Mouse (Mus musculus) natural killer cell, adult 2 months (primary cell): ENCODE data around the gene Tff1.

Source experiments
- DNase-seq, 2 experiments: peaks; one replicate each; pipeline ENCODE4 v3.0.0; 2022; ENCODE audit warnings: low spot score in 2 of 2

Tff1 gene

DNA sequence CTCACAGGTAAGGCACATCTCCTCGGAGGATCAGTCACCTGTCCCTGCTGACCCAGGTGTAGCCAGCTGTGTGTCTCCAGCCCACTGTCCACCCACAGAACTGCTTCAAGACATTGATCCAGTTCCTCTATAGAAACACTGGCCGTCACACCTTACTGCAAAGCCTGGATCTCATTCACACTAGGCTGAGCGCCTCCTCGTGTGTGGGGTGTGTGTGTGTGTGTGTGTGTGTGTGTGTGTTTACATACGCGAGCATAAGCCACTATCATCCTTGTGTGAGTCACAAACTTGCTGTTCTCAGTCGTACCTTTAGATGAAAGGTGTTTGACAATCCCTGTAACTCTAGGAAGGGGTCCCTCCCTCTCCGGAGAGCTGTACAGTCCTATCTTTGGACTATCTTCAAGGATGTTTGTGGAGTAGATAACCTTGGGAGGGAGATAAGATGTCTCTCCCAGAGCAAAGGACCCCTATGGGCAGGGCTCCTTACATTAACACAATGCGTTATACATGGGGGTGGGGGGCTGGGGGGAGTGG lies 12.0 kb downstream of the Tff1 start:
- DNase-seq = no peak

DNA sequence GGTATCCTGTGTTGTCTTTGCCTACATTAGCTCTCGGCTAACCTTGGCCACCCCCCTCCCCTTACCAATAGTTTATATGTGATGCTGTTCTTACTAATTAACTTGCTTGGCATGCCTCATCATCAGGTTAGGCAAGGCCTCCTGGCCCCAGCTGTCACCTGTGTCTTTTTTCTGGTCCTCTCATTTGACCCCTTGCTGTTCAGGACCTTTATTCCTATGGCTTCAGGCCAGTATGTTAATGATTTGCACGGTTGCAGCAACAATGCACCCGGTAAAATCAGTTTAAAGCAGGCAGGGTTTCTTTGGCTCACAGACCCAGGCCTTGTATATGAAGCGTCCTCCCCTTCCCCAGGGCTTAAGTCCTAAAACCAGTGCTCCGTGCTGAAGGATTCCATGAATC lies 12.6 kb downstream of the Tff1 start:
- DNase-seq = no peak

DNA sequence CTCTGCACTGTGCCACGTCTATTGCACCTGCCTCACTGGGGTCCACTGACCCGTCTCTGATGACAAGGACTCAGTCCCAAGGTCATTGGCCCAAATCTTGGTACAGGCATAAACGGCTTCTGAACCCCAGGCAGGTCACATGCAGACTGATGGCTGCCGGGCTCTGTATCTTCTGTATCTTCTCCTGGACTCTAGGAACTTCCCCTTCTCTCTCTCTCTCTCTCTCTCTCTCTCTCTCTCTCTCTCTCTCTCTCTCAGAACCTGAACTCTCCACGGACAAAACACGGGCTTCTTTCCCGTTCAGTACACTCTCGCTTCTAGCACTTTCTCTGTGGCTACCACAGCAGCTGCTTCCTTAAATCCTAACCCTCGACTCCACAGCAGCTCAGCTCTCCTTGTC lies 19.1 kb downstream of the Tff1 start:
- no peak for DNase-seq

DNA sequence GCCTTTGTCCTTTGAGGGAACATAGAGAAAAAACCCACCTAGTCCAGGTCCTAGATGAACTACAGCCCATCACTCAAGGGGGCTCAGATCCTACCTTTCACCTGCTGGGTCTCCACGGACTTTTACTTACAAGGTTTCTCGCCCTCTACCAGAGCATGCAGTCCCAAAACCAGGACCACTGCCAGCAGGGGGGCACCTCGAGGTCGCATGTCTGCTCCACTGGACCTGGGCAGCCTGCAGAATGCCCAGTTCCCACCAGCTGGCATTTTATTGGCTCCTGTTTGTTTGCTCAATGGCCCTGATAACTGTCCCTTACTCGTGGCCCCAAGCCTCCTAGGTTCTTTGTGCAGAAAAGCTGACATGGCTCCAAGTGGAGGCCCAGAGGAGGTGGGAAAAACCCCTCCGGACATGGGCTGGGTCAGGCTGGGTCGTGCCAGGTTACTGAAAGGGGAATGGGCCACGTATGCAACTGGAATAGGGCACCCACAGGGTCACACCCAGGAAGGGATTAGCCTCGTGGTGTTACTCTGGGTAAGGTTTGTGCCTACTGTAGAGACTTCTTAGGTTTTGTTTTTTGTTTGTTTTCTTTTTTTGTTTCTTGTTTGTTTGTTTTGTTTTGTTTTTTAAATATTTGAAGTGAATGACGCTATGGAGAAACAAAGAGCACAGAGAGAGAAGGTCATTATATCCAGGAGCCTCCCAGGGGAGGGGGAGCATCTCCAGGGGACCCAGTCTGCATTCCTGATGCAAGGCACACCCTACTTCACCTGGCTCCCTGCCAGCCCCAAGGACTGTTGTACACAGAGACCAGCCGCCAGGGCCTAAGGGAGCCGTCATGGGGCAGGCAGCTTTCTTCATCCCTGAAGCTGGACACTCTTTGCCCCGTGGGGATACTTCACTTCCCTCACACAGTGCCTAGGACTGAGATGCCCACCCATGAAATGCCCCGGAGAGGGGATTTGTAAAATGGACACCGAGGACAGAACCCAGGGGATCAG lies 20.7 kb downstream of the Tff1 start, which contains the start of gene Tff2:
TSS of gene Tff2 (minus strand) at position 243 of the 998 bp plus-strand sequence.
- no peak for DNase-seq

DNA sequence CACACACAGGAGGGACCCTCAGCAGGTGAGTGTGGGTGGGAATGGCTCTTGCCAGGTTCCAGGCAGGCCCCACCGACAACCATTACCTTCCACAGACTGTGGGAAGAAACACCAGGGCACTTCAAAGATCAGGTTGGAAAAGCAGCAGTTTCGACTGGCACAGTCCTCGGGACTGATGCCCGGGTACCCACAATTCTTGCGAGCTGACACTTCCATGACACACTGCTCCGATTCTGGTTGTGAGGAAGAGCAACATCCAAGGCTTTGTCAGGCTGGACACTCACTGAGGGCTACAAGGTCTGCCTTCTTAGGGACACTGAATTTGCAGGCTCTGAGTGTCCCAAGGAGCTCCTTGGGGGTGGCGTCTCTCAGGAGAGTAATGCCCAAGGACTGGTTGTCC lies 23.0 kb downstream of the Tff1 start:
- DNase-seq = no peak

DNA sequence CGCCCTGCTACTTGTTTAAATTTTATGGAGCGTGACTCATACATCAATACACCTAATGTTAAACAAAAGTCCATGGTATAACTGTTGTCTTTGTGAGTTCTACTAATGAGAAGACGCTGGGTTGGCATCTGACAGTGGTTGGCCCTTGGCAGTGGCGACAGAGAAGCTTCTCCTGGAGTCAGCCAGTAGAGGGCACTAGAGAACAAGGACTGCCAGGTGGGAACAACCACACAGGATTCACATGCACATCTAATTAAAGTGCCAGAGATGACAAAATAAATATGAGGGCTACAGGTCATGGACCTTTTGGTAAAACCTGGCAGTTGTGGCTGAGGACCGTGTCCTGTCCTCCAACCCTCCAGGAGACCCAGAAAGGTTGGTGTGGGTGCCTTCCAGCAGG lies 26.7 kb downstream of the Tff1 start:
- peak; percentile 57 to 71 for DNase-seq

DNA sequence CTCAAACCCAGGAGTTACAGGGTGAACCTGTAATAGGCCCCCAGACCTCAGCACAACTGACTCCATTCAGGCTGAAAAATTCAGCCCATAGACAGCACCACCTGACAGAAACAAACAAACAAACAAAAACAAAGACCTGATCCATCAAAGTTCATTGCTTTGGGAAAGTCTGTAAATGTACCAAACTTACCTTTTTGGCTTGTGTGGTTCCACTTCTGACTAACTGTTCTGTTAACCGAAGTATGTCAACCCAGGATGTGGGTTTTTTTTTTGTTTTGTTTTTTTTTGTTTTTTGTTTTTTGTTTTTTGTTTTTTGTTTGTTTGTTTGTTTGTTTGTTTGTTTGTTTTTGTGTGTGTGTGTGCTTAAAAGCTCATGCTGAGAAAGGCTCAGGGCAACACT lies 28.3 kb downstream of the Tff1 start:
- DNase-seq = no peak

DNA sequence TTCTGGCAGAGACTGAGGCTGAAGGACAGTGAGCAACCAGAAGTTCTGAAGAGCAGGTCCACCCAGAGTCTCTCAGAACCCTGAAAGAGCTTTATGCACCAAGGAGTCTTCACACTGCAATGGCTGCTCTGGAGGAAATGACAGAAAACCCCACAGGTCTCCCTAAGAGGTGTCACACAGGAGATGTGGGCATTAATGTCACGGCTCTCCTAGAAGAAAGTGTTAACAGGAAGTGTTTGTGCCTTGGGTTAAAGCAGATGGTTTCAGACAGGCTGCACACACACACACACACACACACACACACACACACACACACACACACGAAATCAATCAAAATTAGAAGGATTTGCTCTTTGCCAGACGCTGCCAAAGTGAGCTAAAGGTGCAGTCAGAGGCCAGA lies 28.8 kb downstream of the Tff1 start:
- DNase-seq = peak; percentile 39 to 44

DNA sequence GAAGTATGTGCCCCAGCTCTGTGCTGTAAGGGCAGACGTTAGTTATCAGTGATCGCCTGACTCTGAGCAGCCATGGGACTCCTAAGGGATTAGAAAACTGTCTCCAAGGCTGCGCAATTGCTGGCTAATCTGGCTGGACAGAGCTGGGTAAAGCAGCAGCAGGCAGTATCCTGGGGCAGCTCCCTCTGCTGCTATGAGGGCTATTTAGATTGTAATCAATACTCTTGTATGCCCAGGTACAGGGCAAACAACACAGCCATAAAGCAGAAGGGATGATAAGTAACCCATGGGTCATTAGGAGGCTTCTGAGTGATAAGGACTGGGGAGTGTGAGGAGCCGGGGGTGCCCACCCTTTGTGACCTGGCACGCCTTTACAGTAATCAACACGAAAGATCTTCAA lies 30.2 kb downstream of the Tff1 start:
- DNase-seq = no peak

DNA sequence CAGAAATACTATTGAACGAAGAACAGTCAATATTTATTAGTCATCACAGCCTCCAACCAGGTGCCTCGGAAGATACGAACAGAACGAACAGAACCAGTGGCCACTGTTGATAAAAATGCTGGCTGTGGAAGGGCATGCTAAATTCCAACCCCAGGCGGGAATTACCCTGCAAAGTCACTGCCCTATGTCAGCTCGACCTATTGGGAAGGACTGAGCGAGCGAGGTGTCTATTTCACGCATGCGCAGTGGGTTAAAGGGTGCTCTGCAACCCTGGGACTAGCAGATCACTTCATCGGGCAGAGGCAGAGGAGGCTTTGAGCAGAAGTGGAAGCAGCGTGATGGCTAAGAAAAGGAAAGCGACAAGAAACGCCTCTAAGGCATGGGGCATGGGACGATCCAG lies 31.3 kb downstream of the Tff1 start:
- no peak for DNase-seq

DNA sequence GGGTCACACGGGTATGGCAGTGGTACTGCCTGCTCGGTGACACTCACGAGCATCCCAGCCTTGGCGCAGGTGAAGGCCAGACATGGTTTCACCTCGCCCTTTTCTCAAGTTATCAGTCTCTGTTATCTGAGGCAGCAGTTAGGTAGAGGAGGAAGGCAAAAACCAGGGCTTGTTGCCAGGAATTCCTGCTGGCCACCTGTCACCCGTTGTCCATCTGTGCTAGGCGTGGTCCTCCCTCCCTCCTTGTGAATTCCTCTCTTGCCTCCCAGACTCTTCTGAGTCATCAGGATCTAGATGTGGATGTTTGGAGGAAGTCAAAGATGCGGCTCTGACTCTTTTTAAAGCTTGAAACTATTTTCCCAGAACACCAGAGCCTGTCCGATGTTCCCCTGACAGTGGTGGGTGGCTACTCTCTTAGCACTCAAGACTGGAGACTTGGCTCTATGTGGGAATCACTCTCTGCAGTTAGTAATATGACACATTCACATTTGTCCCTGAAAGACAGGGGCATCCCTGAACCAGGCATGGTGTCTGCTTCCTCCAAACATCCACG lies 33.7 kb downstream of the Tff1 start:
- no peak for DNase-seq

DNA sequence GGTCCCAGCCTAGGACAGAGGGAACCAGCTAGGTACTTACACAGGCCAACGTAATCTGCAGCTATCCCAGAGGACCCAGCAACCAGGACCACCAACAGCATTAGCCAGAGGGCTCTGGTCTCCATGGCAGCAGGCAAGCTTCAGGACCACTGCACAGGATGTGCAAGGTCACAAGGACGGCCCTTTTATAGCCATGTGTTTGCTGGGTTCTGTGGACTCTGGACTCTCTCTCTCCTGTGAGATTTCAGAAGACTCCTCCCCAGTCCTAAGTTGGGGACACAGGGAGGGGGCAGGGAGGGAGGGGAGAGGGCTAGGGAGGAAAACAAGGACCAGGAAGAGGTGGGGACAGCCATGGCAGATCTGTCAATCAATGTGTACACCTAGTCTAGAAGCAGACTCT lies 35.6 kb downstream of the Tff1 start, which contains the start of gene Tff3:
TSS of gene Tff3 (minus strand) at position 195 of the 400 bp plus-strand sequence.
- no peak for DNase-seq

DNA sequence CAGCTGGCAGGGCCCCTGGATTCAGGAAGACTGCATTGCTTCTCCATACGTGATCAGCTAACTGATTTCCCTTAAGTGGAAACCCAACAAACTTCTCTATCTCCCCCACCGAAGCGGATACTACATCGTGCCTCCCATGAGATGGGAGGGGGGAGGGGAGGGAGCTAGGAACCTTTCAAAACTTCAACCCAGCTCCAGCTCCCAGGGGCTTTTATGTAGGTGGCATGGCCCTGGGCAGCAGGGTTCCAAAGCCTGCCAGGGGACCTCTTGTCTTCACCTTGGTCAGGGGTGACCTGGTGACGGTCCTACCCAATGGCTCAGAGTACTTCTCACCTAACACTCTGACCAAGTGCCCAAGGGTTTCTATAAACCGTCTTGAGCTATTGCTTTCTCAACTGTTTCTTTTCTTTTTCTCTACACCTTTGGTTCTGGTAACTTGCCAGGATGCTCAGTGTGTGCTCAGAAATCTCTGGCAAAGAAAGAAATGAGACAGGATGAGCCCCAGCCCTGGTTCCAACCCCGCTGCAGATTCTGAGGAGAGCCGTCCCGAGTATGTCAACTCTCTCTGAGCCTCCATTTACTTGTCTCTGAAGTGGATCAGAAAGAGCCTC lies 36.3 kb downstream of the Tff1 start:
- DNase-seq = no peak

DNA sequence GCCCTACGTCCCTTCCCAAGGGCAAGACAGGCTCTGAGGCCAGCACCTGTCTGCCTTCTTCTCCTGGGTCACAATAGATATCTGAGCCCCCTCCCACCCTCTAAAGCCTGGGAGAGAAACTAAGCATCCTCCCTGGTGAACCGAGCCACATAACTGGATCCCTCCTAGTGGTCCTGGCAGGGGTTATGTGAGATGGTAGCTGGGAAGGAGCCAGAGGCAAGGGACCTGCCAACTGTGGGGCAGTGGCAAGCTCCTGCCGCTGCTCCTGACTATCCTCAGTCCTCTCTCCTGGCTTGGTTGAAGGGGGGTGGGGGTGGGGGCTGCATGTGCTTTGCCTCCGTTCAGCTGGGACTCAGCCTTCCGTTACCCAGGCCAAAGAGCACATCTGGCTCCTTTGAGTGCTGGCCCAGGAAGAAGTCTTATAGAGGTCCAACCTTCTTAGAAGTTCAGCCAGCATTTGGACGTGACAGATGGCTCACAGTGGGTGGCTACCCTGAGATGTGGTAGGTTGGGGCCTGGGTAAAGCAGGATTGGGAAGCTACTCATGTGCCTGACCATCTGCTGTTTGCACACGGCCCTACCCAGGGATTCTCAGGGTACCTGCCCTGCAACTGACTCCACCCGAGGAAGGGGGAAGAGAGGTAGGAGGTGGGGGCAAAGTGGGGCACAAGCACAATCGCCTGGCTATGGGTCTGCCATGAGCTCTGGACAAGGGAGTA lies 39.4 kb downstream of the Tff1 start:
- no peak for DNase-seq

DNA sequence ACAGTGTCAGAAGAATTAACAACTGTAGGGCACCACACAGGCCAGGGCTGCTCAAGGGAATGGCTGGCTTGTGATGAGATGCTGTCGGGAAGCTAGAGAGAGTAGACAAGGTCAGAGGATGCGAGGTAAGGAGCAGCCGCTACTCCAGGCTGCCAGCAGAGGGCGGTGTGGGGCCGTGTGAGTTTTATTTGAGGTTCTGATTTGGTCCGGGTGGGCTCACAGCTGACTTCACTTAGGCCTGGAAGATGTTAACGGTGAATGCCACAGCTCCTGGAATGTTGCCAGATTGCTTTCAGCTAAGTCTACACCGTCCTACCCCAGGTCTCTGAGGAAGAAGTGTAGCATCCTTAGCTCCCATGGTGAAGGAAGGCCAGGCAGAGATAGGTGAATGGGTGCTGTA lies 43.1 kb downstream of the Tff1 start:
- peak; percentile 32 to 62 for DNase-seq

DNA sequence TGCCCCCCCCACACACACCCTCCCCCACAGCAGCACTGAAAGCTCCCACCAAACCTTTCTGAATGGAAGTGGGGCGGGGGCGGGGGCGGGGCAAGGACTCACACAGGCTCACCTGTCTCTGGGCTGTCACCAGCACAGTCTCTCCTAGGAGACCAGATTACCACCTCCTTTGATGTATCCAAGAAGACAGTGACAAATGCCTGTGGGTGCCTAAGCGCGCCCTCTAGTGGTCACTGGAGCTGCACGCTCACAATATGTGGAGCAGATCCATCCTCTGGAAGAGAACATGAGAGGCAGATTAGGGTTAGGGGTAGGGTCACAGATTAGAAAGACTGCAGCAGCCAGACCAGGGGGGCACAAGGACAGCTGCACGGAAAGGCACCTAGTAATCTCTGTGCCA lies 45.6 kb downstream of the Tff1 start:
- DNase-seq = peak; percentile 67 to 80

DNA sequence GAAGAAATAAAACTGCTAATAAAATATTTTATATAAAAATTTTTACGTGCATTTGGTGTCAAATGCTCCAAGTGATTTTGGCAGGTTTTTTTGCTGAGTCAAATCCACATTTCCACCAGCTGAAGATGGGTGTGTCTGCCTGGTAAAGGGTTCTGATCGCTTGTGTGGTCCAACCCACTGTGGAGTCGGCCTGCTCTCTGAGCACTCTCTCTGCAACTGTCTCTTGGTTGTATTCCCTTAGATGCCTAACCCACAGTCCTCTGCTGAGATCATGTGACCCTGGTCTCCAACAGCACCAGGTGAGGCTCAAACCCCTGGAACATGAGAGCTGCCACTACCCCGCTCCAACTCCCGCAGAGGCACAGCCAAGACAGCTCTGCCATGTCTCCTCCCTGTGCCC lies 47.1 kb downstream of the Tff1 start:
- DNase-seq = no peak

DNA sequence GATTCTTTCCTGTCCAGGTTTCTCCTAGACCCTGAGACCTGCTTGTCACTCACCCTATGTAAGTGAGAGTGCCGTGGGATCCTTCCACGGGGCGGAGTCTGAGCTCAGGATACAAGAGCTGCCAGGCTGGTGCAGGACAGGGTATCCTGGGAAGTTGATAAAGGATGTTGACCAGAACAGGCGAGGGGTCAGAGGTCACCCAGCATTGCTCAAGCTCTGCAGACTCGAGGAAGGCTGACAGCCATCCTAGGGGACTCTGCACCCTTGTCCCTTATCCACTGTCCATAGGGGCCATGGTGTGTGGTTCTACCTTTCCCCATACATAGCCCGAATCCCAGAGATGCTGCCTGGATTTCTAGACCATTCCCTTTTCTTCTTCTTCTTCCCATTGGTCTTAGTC lies 49.0 kb downstream of the Tff1 start:
- DNase-seq = no peak

DNA sequence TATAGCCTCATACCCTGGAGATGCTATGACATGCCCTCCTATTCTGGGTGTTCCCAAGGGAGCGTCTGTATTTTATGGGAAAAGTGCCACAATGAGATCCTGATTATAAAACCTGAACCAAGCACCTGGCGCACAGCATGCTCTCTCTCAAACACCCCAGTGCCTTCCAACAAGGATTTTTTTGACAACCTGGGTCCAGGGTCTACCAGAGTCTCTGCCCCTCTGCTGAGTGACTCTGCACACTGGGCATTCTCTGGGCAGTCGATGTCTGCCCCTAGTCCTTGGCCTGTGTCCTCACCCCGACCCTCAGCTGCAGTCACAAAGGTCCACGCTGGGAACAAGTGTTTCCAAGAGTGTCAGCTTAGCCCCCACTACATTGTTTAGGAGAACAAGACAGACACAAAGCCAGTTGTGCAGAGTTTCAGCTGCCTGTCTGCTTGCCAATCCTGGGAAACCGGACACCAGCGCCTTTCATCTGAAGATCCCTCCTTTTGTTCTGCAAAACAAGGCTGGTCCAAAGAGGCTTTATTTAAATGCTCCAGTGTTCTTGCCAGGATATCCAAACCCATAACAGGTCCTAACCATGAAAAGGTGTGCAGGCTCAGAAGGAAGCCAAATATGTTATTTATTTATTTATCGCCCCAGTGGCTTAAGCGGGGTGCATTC lies 51.8 kb downstream of the Tff1 start:
- no peak for DNase-seq
